Mouse (Mus musculus): ENCODE data around the gene Psmc3ip.
A peak's percentile ranks its signal among the peaks of the same experiment; 100 is the strongest.

Gene Psmc3ip

DNA sequence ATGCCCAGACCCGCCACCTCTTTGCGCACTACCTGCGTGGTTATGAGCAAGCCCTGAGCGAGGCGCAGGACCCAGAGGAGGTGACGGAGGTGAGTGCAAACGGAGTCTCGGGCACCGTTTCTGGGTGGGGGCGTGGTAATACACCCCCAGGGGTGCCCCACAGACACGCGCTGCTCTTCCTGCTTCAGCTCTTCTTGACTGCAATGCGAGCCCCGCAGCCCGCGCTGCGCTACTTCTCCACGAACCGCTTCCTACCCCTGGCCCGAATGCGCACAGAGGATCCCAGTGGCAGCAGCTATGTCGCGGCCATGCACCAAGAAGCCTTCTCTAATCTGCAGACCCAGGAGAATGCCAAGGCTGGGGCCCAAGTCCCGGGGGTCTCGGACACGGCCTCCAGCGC lies 15.5 kb downstream of the Psmc3ip start:
- DNase-seq (ENCODE audit: low spot score in 2 of 2) = no peak

DNA sequence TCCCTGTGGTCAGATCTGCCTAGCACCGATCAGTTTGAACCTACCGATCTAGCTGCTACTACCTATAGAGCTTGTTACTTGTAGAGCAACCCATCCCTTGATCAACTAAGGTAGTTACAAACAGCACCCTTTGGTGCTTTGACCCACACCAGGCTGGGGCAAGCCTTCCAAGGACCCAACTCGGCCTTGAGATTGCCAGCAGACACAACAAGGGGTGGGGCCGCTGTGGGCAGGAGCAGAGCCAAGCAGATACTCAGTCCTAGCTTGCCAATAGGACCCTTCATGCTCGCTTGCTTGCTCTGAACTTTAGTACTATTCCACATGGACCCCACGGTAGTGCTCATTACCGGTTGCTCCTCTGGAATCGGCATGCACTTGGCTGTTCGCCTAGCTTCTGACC lies 17.1 kb downstream of the Psmc3ip start, which contains the start of gene Hsd17b1:
Hsd17b1 (plus strand) TSS at position 291 of the 400 bp plus-strand sequence.
- DNase-seq (ENCODE audit: low spot score in 2 of 2) = no peak

DNA sequence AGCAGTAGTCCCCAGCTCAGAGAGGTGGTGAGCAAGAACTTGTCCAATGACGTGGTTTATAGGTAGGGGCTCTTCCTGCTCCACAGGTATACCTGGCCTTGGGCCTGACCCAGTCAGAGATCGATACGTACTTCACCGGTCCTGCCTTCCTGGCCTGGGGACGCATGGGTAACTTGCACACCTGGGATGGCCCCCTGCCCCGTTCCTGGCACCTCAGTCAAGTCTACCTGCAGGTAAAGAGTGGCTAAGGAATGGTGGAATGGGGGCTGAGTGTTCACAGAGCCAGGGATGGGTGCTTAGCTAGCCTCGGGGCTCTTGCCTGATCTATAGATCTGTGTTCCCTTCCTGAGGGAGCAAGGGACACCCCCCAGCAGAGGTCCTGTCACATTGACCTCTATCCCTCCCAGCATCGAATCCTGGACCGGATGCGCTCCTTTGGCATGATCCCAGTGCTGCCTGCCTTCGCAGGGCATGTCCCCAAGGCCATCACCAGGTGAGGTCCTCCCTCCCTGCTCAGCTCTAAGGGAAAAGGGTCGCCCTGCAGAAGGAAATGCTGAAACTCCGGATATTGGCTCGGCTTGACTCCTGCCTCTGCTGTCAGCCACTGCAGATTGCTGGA lies 23.3 kb downstream of the Psmc3ip start:
- DNase-seq (ENCODE audit: low spot score in 2 of 2) = no peak

DNA sequence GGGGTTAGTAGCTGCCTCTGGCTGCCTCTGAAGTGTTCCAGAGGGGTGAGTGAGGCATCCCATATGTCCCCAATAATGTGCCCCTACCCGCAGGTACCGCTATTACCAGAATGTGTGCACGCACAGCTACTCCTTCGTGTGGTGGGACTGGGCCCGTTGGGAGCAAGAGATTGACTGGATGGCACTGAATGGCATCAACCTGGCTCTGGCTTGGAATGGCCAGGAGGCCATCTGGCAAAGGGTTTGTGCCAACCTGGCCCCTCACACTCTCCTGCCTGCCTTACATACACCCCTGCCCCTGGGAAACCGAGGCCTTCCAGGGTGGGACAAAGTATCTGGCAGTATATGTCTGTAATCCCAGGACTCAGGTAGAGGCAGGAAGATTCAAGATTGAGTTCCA lies 24.2 kb downstream of the Psmc3ip start:
- no peak for DNase-seq (ENCODE audit: low spot score in 2 of 2)

DNA sequence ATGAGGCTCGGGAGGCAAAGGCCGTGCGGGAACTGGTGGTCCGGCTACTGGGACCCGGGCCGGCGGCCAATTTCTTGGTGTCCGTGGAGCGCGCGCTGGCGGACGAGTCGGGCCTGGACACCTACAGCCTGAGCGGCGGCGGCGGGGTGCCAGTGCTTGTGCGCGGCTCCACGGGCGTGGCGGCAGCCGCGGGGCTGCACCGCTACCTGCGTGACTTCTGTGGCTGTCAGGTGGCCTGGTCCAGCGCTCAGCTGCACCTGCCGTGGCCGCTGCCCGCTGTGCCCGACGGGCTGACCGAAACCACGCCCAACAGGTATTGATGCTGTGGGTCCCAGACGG lies 25.1 kb downstream of the Psmc3ip start:
- DNase-seq (ENCODE audit: low spot score in 2 of 2) = no peak

DNA sequence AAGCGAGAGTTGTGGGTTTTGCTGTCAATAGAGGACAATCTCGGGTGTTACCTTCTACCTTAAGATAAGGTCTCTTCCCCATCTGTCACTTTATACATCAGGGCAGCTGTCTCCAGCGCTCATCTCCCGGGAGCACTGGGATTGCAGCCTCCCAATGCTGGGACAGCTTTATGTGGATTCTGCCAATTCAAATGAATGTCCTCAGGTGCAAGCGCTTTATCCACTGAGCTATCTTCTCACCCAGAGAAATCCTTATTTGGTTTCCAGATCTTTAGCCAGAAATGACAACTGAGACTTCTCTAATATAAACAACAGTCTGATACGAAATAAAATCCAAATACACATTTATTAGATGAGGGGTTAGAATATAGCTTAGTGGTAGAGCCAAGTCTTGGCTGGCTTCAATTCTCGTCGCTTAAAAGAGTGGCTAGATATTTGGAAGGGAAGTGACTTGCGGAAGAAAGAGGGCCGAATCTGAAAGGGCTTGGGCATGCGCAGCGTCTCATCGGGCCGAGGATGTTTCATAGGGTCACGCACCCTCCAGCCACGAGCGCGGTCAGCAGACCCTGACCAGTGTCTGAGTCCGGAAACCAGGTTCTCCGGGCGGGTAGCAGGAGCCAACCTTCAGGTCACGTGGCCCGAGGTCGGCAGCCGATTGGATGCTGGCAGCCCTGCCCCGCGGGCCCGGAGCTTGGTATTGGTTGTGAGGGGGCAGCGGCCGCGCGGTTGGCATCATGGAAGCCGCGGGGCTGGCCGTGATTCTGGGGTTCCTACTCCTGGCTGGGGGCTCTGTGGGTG lies 25.6 kb downstream of the Psmc3ip start, which contains the start of gene Naglu:
Naglu (plus strand) TSS at position 622 of the 798 bp plus-strand sequence.
- DNase-seq (ENCODE audit: low spot score in 2 of 2) = peak; percentile 84 to 95

DNA sequence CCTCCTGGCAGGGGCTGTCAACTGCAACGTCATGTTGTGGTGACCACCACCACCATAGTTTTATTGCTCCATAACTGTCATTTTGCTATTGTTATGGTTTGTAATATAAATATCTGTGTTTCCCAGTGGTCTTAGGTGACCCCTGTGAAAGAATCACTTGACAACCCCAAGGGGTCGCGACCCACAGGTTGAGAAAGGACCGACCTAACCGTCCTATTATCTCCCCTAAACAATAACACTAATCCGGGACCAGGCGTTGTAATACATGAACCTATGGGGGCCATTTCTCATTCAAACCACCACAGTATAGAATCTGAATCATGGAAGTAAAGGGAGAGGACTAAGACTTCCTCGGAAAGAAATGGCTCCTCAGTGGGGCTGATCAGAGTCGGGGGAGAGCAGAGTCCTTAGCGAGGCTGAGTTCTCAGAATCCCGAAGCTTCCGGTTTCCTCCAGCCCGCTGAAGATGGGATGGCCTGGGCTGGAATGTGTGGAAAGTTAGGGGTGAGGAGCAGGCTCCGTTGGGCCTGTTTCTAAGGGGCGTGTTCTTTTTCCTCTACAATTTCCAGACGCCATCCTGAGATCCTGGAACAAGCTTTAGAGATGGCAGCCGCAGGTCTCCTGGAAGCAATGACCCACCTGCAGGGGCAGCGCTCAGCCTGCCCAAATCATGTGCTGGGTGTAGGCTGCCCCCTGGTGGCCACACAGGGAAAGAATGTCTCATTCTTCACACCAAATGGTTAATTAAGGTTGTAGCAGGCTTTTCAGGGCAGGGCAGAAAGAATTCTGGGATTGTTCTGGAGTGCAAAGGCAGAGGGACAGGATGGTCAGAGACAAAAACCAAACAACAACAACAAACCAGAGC lies 28.5 kb downstream of the Psmc3ip start:
- peak in 1 of 2 experiments; percentile 81 for DNase-seq (ENCODE audit: low spot score in 2 of 2)

DNA sequence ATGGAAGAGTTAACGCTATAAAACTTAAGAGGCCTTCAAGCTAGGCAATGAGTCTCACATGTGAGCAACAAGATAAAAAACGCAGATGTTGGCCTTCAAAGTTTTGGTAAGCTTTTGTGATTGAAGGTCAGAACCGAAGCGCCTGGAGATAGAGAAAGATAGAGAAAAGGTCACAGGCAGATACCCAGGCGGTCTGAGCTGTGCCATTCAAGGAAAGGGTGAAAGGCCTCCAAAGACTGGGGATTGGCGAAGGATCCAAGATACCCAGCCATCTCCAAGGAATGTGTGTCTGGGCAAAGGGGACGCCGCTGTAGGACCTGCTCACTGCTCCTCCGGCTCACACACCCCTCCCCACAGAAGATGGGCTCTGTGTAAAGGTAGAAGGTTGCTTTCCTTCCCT lies 30.2 kb downstream of the Psmc3ip start:
- DNase-seq (ENCODE audit: low spot score in 2 of 2) = no peak

DNA sequence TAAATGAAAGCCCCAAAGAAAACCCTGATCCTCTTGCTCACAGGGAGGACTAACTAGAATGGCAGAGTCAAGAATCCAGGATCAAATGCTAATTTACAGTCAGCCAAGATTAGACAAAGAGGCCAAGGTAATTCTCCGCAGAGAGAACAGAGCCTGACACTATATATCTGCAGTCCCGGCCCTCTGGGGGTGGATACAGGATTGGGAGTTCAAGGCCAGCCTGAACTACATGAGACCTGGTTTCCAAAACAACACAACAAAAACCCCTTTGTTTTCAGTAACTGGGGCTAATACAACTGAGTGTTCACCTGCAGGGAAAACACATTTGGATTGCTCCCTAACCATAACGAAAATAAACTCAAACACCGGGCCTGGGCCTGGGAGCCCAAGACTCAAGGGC lies 30.8 kb downstream of the Psmc3ip start:
- no peak for DNase-seq (ENCODE audit: low spot score in 2 of 2)

DNA sequence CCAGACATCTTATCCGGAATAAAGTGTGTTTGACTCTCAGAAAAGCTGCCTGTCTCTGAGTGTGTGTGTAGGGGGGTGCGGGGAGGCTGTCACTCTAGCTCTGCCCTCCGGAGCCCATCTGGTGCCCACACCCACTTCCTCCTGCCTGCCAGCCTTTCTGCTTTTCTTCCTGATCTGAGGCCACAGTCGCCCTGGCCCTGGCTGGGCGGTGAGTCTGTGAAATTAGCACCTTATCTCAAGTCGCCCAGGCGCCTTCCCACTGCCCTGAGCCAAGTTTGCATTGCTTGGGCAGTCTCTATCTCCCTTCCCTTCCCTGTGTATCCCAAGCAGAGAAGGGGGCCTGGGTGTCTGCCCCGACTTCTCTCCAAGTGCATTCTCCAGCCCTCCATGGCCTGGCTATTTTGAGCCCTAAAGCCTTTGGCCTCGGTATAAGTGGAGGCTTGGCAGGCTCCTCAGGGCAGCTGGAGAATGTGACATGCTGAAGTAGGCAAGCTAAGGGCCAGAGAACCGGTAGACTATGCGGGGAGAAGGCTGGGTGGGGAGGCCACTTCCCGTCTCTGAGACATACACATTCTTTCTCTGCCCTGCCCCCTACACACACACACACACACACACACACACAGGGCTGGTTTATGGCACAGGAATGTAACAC lies 31.4 kb downstream of the Psmc3ip start:
- DNase-seq (ENCODE audit: low spot score in 2 of 2) = no peak

DNA sequence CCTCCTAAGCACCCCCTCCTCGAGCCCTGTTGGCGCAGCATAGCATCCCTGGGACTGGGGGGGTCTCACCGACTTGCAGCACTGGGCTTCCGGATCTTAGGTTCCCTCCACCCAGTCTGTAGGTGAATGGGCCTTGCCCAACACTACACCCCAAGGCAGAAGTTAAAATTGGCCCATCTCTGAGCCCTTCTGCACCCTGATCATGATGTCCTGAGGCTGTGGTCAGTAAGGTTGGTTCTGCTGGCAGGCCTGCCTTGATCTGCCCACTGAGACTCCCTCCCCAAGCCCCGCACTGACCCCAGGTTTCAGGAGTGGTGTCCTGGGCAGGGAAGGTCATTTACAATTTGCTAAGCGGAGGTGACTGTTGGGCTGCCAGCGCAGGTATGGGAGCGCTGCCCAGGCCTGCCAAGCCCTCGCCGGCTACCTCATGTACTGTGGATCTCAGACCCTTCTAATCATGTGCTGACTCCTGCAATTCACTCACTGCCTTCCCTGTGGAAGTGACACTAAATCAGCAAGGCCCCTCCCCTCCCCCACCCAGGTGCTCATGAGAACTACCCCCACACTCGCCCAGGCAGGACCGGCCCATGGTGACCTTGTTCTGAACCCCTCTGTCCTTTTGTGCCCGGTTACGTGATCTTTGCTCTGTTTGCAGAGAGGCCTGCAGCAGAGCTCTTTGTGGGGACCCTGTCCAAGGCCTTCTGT lies 32.1 kb downstream of the Psmc3ip start:
- DNase-seq (ENCODE audit: low spot score in 2 of 2) = no peak

DNA sequence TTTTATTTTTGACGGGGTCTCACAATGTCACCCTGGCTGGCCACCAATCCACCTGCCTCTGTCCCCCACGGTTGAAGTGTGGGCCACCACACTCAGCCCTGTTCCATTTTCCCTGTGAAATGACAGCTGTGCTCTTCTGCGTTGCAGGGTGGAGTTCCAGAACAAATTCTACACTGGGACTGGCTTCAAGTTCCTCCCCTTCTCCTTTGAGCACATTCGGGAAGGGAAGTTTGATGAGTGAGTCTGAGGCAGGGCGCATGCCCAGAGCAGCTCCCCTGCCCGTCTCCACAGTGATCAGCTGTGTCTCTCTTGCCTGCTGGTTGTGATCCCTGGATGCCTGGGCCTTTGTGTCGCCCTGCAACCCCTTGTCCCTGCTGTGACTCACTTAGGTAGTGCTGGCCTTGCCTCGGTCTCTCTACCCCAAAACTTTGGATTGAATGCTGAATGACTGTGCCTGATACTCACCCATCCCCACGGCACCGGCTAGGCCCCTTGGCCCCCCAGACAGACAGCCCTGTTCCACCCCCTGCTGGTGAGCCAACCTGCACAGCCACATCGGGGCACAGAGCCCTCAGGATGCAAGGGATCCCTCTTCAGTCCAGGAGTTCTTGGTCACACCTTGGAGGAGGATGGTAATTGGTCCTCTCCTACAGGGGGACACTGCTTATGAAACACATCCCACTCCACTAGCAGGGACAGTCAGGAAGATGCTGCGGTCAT lies 32.9 kb downstream of the Psmc3ip start:
- DNase-seq (ENCODE audit: low spot score in 2 of 2) = no peak

DNA sequence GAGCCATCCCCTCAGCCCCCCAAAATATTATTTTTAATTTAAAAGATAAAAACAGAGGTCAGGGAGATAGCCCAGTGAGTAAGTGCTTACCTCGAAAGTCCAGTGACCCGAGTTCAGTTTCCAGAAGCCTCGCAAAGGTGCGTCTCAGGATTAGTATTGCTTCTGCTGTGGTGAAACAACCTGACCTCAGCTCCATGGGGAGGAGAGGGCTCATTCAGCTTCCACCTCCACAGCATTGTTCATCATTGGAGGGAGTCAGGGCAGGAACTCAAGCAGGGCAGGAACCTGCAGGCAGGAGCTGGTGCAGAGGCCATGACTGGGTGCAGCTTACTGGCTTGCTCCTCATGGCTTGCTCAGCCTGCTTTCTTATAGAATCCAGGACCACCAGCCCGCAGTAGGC lies 34.2 kb downstream of the Psmc3ip start:
- no peak for DNase-seq (ENCODE audit: low spot score in 2 of 2)

DNA sequence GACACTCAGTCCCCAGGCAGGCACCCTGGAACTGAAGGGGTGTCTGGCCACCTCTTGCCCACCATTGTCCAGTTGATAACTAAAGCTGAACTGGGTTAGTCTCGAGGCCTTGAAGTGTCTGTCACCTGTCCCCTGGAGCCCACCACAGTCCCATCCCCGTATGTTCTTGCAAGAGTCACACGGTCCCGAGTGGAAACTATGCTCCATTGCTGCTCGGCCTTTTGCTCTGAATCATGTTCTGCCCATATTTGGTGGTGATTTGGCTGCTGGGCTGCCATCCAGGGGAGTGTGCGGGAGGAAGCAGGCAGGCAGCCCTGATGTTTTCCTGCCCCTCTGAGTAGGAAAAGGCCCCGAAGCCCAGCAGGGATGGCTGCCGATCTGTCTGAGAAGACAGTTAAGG lies 35.1 kb downstream of the Psmc3ip start:
- DNase-seq (ENCODE audit: low spot score in 2 of 2) = peak in 1 of 2 experiments; percentile 63

DNA sequence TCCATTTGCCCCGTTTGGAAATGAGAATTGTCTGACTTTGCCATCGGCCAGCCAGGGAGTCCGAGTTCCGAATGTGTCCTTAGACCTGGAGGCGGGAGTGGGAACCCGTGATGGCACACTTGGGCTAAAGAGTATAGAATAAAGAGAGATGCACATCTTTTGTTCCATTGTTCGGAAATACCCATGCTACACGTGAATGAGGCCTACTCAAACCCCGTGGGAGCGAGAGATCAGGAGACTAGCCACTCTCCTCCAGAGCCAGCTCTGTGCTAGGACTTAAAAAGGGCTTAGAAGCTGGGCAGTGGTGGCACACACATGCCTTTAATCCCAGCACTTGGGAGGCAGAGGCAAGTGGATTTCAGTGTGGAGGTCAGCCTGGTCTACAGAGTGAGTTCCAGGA lies 35.8 kb downstream of the Psmc3ip start:
- no peak for DNase-seq (ENCODE audit: low spot score in 2 of 2)

DNA sequence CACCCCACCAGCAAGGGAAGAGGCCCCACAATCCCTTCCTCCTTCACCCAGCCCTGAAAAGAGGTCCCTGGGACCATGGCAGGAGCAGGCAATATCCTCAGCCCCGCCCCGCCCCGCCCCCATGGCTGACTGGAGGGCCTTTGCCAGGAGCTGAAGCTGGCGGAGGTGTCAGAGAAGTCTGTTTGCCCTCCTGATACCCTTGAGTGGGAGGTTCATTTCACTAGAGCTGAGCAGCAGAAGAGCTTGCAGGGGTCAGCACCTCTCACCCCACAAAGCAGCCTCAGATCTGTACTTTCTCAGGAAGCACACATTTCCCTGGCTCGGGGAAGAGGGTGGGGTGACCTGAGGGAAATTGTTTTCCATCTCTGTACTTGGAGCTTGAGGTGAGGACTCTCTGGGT lies 36.5 kb downstream of the Psmc3ip start:
- DNase-seq (ENCODE audit: low spot score in 2 of 2) = no peak

DNA sequence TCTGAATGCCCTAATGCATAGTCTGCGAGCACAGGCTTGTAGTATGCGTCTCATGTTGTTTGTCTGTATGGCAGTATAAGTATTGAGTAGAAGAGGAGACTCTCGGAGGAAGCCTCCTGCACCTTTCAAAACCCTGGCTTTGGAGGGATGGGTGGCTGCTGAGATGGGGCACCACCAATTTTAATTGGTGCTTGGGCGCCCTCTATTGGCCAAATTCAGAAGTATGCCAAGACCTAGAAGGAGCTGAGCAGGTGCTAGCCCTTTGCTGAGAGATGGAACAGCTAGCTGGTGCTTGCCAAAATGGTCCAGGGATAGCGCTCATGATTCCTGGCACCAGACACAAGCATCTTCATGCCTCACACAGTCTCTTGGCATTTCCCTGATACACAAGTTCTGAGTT lies 37.4 kb downstream of the Psmc3ip start:
- DNase-seq (ENCODE audit: low spot score in 2 of 2) = peak in 1 of 2 experiments; percentile 90

DNA sequence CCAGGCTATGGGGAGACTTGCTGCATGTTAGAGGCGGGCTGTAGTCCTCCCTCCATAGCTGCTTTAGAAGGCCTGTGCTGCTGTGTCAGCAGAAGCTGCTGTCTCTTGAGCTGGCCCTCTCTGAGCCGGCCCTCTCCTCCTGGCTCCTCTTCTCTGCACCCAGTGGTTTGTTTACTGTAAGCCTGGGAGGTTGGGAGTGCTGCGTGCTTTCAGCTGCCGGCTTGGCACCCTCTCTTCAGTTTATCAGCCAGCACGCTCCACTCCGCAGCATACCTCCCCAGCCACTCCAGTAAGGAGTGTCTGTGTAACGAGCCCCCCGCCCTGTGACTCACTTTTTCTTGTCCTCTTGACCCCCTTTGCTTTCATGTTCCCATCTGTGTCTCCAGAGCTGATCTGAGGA lies 38.4 kb downstream of the Psmc3ip start:
- no peak for DNase-seq (ENCODE audit: low spot score in 2 of 2)

DNA sequence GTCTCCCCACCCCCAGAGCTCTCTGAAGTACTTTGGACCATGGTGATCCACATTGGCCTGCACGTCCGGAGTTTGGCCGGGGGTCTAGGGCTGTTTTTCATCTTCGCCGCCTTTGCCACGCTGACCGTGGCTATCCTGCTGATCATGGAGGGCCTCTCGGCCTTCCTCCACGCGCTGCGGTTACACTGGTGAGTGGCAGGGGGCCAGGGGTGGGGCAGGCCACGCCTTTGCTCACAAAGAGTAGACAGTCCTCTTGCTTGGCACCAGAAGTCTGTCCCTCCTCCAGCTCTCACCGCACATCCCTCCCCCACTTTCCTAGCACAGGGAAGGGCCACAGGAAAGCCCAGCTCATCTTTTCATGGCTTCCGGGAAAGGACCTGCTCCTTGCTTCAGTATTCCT lies 39.8 kb downstream of the Psmc3ip start:
- no peak for DNase-seq (ENCODE audit: low spot score in 2 of 2)

DNA sequence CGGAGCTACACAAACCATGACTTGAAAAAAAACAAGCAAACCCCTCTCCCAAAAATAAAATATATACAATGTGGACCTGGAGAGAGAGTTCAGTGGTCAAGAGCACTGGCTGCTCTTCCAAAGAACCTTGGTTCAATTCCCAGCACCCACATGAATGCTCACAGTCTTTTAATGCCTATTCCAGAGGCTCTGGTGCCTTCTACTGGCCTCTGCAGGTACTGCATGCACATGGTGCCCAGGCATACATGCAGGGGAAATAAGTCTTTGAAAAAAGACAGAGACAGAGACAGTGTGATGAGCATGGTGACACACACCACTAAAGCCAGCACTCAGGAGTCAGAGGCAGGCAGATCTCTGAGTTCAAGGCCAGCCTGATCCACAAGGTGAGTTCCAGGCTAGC lies 41.3 kb downstream of the Psmc3ip start:
- no peak for DNase-seq (ENCODE audit: low spot score in 2 of 2)

Data from left cerebral cortex, adult 9 months (tissue).